Comparison of ENCODE assay signal across 8 mouse cellular contexts in genomic region chr16:20549161-20549560, GRCm38 (mm10). TPM values are rescaled to one million over a fixed set of nuclear protein-coding genes. Genes with fewer than 3 reads are reported as not detected.
DNase-seq lines count a peak whose midpoint lies in the region; ATAC-seq and TF ChIP-seq lines count a peak whose summit lies in the region.

No protein-coding gene starts in this region.

- peaks cover 15% of the 10 kb centered on the region for H3K4me1 ChIP-seq in heart, embryonic 12.5 days (replicated peaks)
- H3K4me1 ChIP-seq in ES-E14 (ENCODE audit: control insufficient read depth in 2 of 2, insufficient read depth in 2 of 2, low read length in 2 of 2, poor library complexity in 1 of 2) = peaks cover 4 to 5% of the 10 kb centered on the region in 2 experiments; a peak in 3 of 4 replicates
- peaks cover 13% of the 10 kb centered on the region for H3K4me1 ChIP-seq in heart, embryonic 16.5 days (ENCODE audit: control insufficient read depth, insufficient read depth, low read length)
- peaks cover 7% of the 10 kb centered on the region for H3K4me1 ChIP-seq in liver, postnatal 0 days (ENCODE audit: insufficient read depth)

- peak overlapping the region; percentile 85 for H3K9ac ChIP-seq in heart, embryonic 12.5 days
- peak overlapping the region; percentile 93 for H3K9ac ChIP-seq in ES-E14 (ENCODE audit: insufficient read depth, low read depth, low read length, poor library complexity, severe bottlenecking)
- peak overlapping the region; percentile 87 for H3K9ac ChIP-seq in heart, embryonic 16.5 days (ENCODE audit: low read length)
- peak overlapping the region; percentile 92 for H3K9ac ChIP-seq in liver, postnatal 0 days (replicated peaks)

- DNase-seq in heart, postnatal 4 days = no peak
- no peak for DNase-seq in ES-E14 (ENCODE audit: low read depth, low spot score)
- no peak for DNase-seq in liver, postnatal 0 days
- no peak for DNase-seq in frontal cortex, postnatal 10 days (ENCODE audit: low spot score in 2 of 2)
- no peak for DNase-seq in retina, postnatal 1 day

- H3K9me3 ChIP-seq in heart, embryonic 12.5 days (replicated peaks) = no peaks in the 10 kb centered on the region
- no peaks in the 10 kb centered on the region for H3K9me3 ChIP-seq in ES-E14 (ENCODE audit: control insufficient read depth, insufficient read depth, low read depth, low read length)
- no peaks in the 10 kb centered on the region for H3K9me3 ChIP-seq in heart, embryonic 16.5 days (replicated peaks; ENCODE audit: control insufficient read depth, low read length)
- H3K9me3 ChIP-seq in liver, postnatal 0 days (ENCODE audit: low read length) = no peaks in the 10 kb centered on the region

- no peak for TF ChIP-seq CTCF in liver, postnatal 0 days (IDR thresholded peaks at IDR 0.05; ENCODE audit: low read depth)

- TF ChIP-seq EP300 in liver, postnatal 0 days (IDR thresholded peaks at IDR 0.05; ENCODE audit: low read depth) = no peak

- H3K4me3 ChIP-seq in heart, embryonic 12.5 days = peak overlapping the region; percentile 71
- peak overlapping the region; percentile 81 to 89 for H3K4me3 ChIP-seq in ES-E14 (ENCODE audit: insufficient read depth in 1 of 2, low read depth in 1 of 2, low read length in 2 of 2, poor library complexity in 1 of 2, severe bottlenecking in 1 of 2)
- H3K4me3 ChIP-seq in heart, embryonic 16.5 days (ENCODE audit: low read length) = peak overlapping the region; percentile 84
- H3K4me3 ChIP-seq in liver, postnatal 0 days (ENCODE audit: low read depth, low read length) = peak overlapping the region; percentile 77

- in situ Hi-C loops in ES-E14 (cut with MboI; ENCODE audit: low sequenced_read_pairs in 2 of 2, unreplicated experiment in 2 of 2) = no loop called here

- peaks cover 60% of the 10 kb centered on the region for H3K36me3 ChIP-seq in heart, embryonic 12.5 days
- H3K36me3 ChIP-seq in ES-E14 (ENCODE audit: control insufficient read depth, insufficient read depth, low read length, poor library complexity, severe bottlenecking) = peaks cover 31% of the 10 kb centered on the region
- peaks cover 18% of the 10 kb centered on the region for H3K36me3 ChIP-seq in heart, embryonic 16.5 days (ENCODE audit: control insufficient read depth, insufficient read depth)
- H3K36me3 ChIP-seq in liver, postnatal 0 days (replicated peaks; ENCODE audit: insufficient read depth, low read length) = peaks cover 51% of the 10 kb centered on the region

- 0 out of 2 replicates have a peak overlapping the region, but pooled peaks have one; percentile 56 for H3K27ac ChIP-seq in heart, embryonic 12.5 days (ENCODE audit: poor library complexity, severe bottlenecking)
- no peak overlapping the region for H3K27ac ChIP-seq in ES-E14 (ENCODE audit: insufficient read depth, low read depth, low read length, poor library complexity, severe bottlenecking)
- H3K27ac ChIP-seq in heart, embryonic 16.5 days (ENCODE audit: low read length) = no peak overlapping the region
- no peak overlapping the region for H3K27ac ChIP-seq in liver, postnatal 0 days (ENCODE audit: low read depth)

- H3K4me2 ChIP-seq in heart, embryonic 12.5 days = peak overlapping the region; percentile 85
- H3K4me2 ChIP-seq in heart, embryonic 16.5 days (ENCODE audit: low read depth, low read length) = peak overlapping the region; percentile 71
- peak overlapping the region; percentile 97 for H3K4me2 ChIP-seq in liver, postnatal 0 days (ENCODE audit: low read depth, low read length)

- ATAC-seq in heart, embryonic 12.5 days (ENCODE audit: insufficient number of reproducible peaks, low FRiP score) = no peak
- no peak for ATAC-seq in heart, embryonic 16.5 days (replicated peaks; ENCODE audit: extremely low read depth, insufficient read depth, low FRiP score)
- ATAC-seq in liver, postnatal 0 days = no peak
- no peak for ATAC-seq in inflammation-experienced regulatory T-cells, adult 6 months

- no peaks in the 10 kb centered on the region for H3K27me3 ChIP-seq in heart, embryonic 12.5 days (replicated peaks)
- no peaks in the 10 kb centered on the region for H3K27me3 ChIP-seq in heart, embryonic 16.5 days (ENCODE audit: control insufficient read depth, insufficient read depth, low read length)
- no peaks in the 10 kb centered on the region for H3K27me3 ChIP-seq in liver, postnatal 0 days (ENCODE audit: insufficient read depth, low read length)

- 48% methylated on average over 9 of the region's 9 CpGs for WGBS in heart, embryonic 12.5 days
- 44% methylated on average over 9 of the region's 9 CpGs for WGBS in heart, embryonic 16.5 days
- WGBS in liver, postnatal 0 days (ENCODE audit: insufficient replicate concordance) = 46% methylated on average over 9 of the region's 9 CpGs

TF ChIP-seq in ES-E14, 5 proteins besides CTCF, POLR2A, EP300 and RAD21:
- no peak for TF ChIP-seq ZNF384 (IDR thresholded peaks at IDR 0.05; ENCODE audit: low read depth, low read length)

RNA-seq across cellular contexts. Expression of gene Abcf3, which starts 0.8 kb away (rescaled TPM):
- 55.2 and 55.4 TPM in 2 replicates for polyA plus RNA-seq in heart, embryonic 12.5 days (2016; fragmentation: Nextera tagmentation; extraction: Ambion mirVana)
- total RNA-seq in heart, postnatal 4 days (2021) = 10 to 100 TPM; 64.0 to 65.1 TPM
- 49.8 and 64.0 TPM in 2 replicates for total RNA-seq in ES-E14 (2012; rRNA removed)
- 49.4 and 54.0 TPM in 2 replicates for polyA plus RNA-seq in heart, embryonic 16.5 days (2015; fragmentation: Nextera tagmentation; extraction: Ambion mirVana)
- 18.0 and 19.8 TPM in 2 replicates for polyA plus RNA-seq in liver, postnatal 0 days (2015; fragmentation: Nextera tagmentation; extraction: Ambion mirVana)
- 10 to 100 TPM; 49.8 to 94.5 (median 71.5) TPM for polyA plus RNA-seq in inflammation-experienced regulatory T-cells, adult 6 months (2017; shearing (Covaris generic))

RNA-seq across cellular contexts. Expression of gene Ap2m1, which starts 13.9 kb away (rescaled TPM):
- polyA plus RNA-seq in heart, embryonic 12.5 days (2016; fragmentation: Nextera tagmentation; extraction: Ambion mirVana) = 487 and 490 TPM in 2 replicates
- 100 to 1,000 TPM; 283 to 296 TPM for total RNA-seq in heart, postnatal 4 days (2021)
- 170 and 236 TPM in 2 replicates for total RNA-seq in ES-E14 (2012; rRNA removed)
- 444 and 463 TPM in 2 replicates for polyA plus RNA-seq in heart, embryonic 16.5 days (2015; fragmentation: Nextera tagmentation; extraction: Ambion mirVana)
- polyA plus RNA-seq in liver, postnatal 0 days (2015; fragmentation: Nextera tagmentation; extraction: Ambion mirVana) = 288 and 308 TPM in 2 replicates
- polyA plus RNA-seq in inflammation-experienced regulatory T-cells, adult 6 months (2017; shearing (Covaris generic)) = 100 to 1,000 TPM; 494 to 560 (median 499) TPM

RNA-seq across cellular contexts. Expression of gene Dvl3, which starts 32.4 kb away (rescaled TPM):
- polyA plus RNA-seq in heart, embryonic 12.5 days (2016; fragmentation: Nextera tagmentation; extraction: Ambion mirVana) = 31.1 and 34.1 TPM in 2 replicates
- total RNA-seq in heart, postnatal 4 days (2021) = 10 to 100 TPM; 70.6 to 73.1 TPM
- 10.6 and 10.8 TPM in 2 replicates for total RNA-seq in ES-E14 (2012; rRNA removed)
- 18.3 and 18.9 TPM in 2 replicates for polyA plus RNA-seq in heart, embryonic 16.5 days (2015; fragmentation: Nextera tagmentation; extraction: Ambion mirVana)
- polyA plus RNA-seq in liver, postnatal 0 days (2015; fragmentation: Nextera tagmentation; extraction: Ambion mirVana) = 3.0 and 3.5 TPM in 2 replicates
- polyA plus RNA-seq in inflammation-experienced regulatory T-cells, adult 6 months (2017; shearing (Covaris generic)) = 10 to 100 TPM; 10.9 to 19.2 (median 12.4) TPM

RNA-seq across cellular contexts. Expression of gene Vwa5b2, which starts 40.1 kb away (rescaled TPM):
- polyA plus RNA-seq in heart, embryonic 12.5 days (2016; fragmentation: Nextera tagmentation; extraction: Ambion mirVana) = 0.43 and 0.53 TPM in 2 replicates
- not detected for total RNA-seq in heart, postnatal 4 days (2021)
- 0.69 and 1.2 TPM in 2 replicates for total RNA-seq in ES-E14 (2012; rRNA removed)
- 0.28 and 0.29 TPM in 2 replicates for polyA plus RNA-seq in heart, embryonic 16.5 days (2015; fragmentation: Nextera tagmentation; extraction: Ambion mirVana)
- polyA plus RNA-seq in liver, postnatal 0 days (2015; fragmentation: Nextera tagmentation; extraction: Ambion mirVana) = not detected in 2 replicates
- under 1 TPM in 2 of 3 experiments, not detected in 1; 0.24 to 0.31 TPM for polyA plus RNA-seq in inflammation-experienced regulatory T-cells, adult 6 months (2017; shearing (Covaris generic))

RNA-seq across cellular contexts. Expression of gene Eif2b5, which starts 50.5 kb away (rescaled TPM):
- 89.6 and 94.4 TPM in 2 replicates for polyA plus RNA-seq in heart, embryonic 12.5 days (2016; fragmentation: Nextera tagmentation; extraction: Ambion mirVana)
- 10 to 100 TPM; 55.9 to 59.8 TPM for total RNA-seq in heart, postnatal 4 days (2021)
- 159 and 173 TPM in 2 replicates for total RNA-seq in ES-E14 (2012; rRNA removed)
- polyA plus RNA-seq in heart, embryonic 16.5 days (2015; fragmentation: Nextera tagmentation; extraction: Ambion mirVana) = 80.6 and 80.9 TPM in 2 replicates
- polyA plus RNA-seq in liver, postnatal 0 days (2015; fragmentation: Nextera tagmentation; extraction: Ambion mirVana) = 25.3 and 26.1 TPM in 2 replicates
- polyA plus RNA-seq in inflammation-experienced regulatory T-cells, adult 6 months (2017; shearing (Covaris generic)) = 10 to 100 TPM; 13.1 to 19.0 (median 14.8) TPM
